Mouse (Mus musculus) cortical plate, adult 2 months (tissue): Measurements from ENCODE around the gene March1.

Source experiments
- CTCF ChIP-seq: fragments of 200-500 bp; IDR thresholded peaks from 2 replicates; pipeline ENCODE4 v1.5.1; 2011; ENCODE audit warnings: mild to moderate bottlenecking, control low read depth, low read length; ENCODE audit not compliant: insufficient read depth; ENCODE audit errors: extremely low read depth
- POLR2A ChIP-seq: fragments of 200-500 bp; IDR thresholded peaks from 2 replicates; pipeline ENCODE4 v1.6.1; 2011; ENCODE audit warnings: mild to moderate bottlenecking, low read length, control low read depth; ENCODE audit not compliant: insufficient read depth; ENCODE audit errors: extremely low read depth

- no peak for TF ChIP-seq POLR2A
- TF ChIP-seq CTCF: no peak
Measured at GRCm38 (mm10) chr8:66386008-66386407, 768.3 kb downstream of the March1 start.
